Mouse (Mus musculus) stomach, embryonic 16.5 days (tissue): ENCODE data around the gene Mum1. TPM values are rescaled to one million over a fixed set of nuclear protein-coding genes. Genes with fewer than 3 reads are reported as not detected.
"Not testable (repeated sequence)": the region's sequence is repeated elsewhere in the genome, so short reads cannot be mapped to it uniquely, and the experiment has no call there.

Experiments used
- ATAC-seq: fragments of 200-750 bp; cut with Nextera tagmentation; 2 replicates; pipeline ENCODE4 v1.8.0; 2017; ENCODE audit warnings: moderate number of reproducible peaks, moderate TSS enrichment; ENCODE audit not compliant: insufficient read depth, low FRiP score
- H3K27ac ChIP-seq: fragments of 300-500 bp; sonication (generic); 2 replicates; pipeline ENCODE4 v1.5.1; 2014; ENCODE audit warnings: low read length
- H3K27me3 ChIP-seq: fragments of 300-500 bp; sonication (generic); 2 replicates; pipeline ENCODE4 v1.6.1; 2014; ENCODE audit warnings: low read length, control low read depth, mixed read lengths; ENCODE audit not compliant: control insufficient read depth, insufficient read depth
- H3K36me3 ChIP-seq: fragments of 300-500 bp; sonication (generic); 2 replicates; pipeline ENCODE4 v1.6.1; 2014; ENCODE audit warnings: low read length; ENCODE audit not compliant: control insufficient read depth, insufficient read depth
- H3K4me1 ChIP-seq: fragments of 300-500 bp; sonication (generic); 2 replicates; pipeline ENCODE4 v1.6.1; 2014; ENCODE audit warnings: low read length, control low read depth, mixed read lengths; ENCODE audit not compliant: control insufficient read depth, insufficient read depth
- H3K4me2 ChIP-seq: fragments of 300-500 bp; sonication (generic); 2 replicates; pipeline ENCODE4 v1.6.1; 2014; ENCODE audit warnings: low read depth, low read length, mixed read lengths
- H3K4me3 ChIP-seq: fragments of 300-500 bp; sonication (generic); replicated peaks from 2 replicates; pipeline ENCODE4 v1.5.1; 2014; ENCODE audit warnings: mild to moderate bottlenecking, low read length
- H3K9ac ChIP-seq: fragments of 300-500 bp; sonication (generic); 2 replicates; pipeline ENCODE4 v1.6.1; 2014; ENCODE audit warnings: low read length
- H3K9me3 ChIP-seq: fragments of 300-500 bp; sonication (generic); replicated peaks from 2 replicates; pipeline ENCODE4 v1.6.1; 2016; ENCODE audit warnings: low read length, control low read depth; ENCODE audit not compliant: control insufficient read depth
- WGBS: fragments of 180-500 bp; shearing (Covaris S2); extraction: QIAGEN DNeasy Blood & Tissue Kit; methylation state at CpG from one replicate; pipeline ENCODE4 v1.1.7; 2014; 5-methylcytosine and 5-hydroxymethylcytosine counted together
- polyA plus RNA-seq: library from polyadenylated mRNA; unstranded; fragments of >200 nt; fragmentation: Nextera tagmentation; extraction: Ambion mirVana; gene quantifications from 2 replicates; pipeline ENCODE4 v1.2.1, GENCODE M21; 2015

Gene Mum1
- polyA plus RNA-seq, 1 experiment from 2014 or later = 51.6 TPM

GRCm38 (mm10) chr10:80223137-80223536 lies 3.1 kb upstream of the Mum1 start:
- not testable (repeated sequence) for H3K9me3 ChIP-seq, H3K36me3 ChIP-seq, H3K27ac ChIP-seq, H3K4me2 ChIP-seq, H3K4me3 ChIP-seq, H3K27me3 ChIP-seq, H3K9ac ChIP-seq, ATAC-seq
- 79% methylated on average over 2 of the region's 2 CpGs for WGBS
- H3K4me1 ChIP-seq = peaks cover 18% of the 10 kb centered on the region

DNA sequence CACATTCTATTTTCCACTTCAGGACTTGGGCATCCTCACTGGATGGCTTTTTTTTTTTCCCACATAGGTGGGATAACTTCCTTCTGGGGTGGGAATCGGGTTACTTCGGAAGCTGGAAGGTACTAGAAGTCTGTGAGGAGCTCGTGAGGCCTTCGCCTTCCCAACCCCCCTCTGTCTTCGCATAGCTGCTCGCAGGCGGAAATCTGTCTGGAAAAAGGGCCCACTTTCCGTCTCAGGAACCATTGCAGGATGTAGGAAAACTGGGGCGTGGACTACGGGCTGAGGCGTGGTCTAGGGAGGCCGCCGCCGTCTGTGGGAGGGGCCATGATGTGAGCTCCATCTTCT lies 191 bp upstream of the Mum1 start:
- under 1% methylated on average over 14 of the region's 14 CpGs for WGBS
- H3K27ac ChIP-seq = peak overlapping the region; percentile 95
- peak overlapping the region; percentile 86 for H3K4me3 ChIP-seq
- peaks cover 16% of the 10 kb centered on the region for H3K36me3 ChIP-seq
- H3K9ac ChIP-seq = peak overlapping the region; percentile 74
- no peaks in the 10 kb centered on the region for H3K27me3 ChIP-seq
- no peak for ATAC-seq
- H3K4me1 ChIP-seq = peaks cover 25% of the 10 kb centered on the region
- H3K4me2 ChIP-seq = peak overlapping the region; percentile 55
- no peaks in the 10 kb centered on the region for H3K9me3 ChIP-seq

- Histone ChIP-seq H3K4me1 (peaks cover 25% of the 10 kb centered on the region), H3K4me3 (peak overlapping the region; percentile 86), H3K4me2 (peak overlapping the region; percentile 79), H3K36me3 (peaks cover 16% of the 10 kb centered on the region), H3K9ac (peak overlapping the region; percentile 96), H3K27ac (peak overlapping the region; percentile 92), H3K9me3 (no peaks in the 10 kb centered on the region), H3K27me3 (no peaks in the 10 kb centered on the region)
- ATAC-seq = no peak
- 3% methylated on average over 10 of the region's 10 CpGs for WGBS
These were observed 919 bp downstream of the Mum1 start for GRCm38 (mm10) chr10:80227166-80227539.

DNA sequence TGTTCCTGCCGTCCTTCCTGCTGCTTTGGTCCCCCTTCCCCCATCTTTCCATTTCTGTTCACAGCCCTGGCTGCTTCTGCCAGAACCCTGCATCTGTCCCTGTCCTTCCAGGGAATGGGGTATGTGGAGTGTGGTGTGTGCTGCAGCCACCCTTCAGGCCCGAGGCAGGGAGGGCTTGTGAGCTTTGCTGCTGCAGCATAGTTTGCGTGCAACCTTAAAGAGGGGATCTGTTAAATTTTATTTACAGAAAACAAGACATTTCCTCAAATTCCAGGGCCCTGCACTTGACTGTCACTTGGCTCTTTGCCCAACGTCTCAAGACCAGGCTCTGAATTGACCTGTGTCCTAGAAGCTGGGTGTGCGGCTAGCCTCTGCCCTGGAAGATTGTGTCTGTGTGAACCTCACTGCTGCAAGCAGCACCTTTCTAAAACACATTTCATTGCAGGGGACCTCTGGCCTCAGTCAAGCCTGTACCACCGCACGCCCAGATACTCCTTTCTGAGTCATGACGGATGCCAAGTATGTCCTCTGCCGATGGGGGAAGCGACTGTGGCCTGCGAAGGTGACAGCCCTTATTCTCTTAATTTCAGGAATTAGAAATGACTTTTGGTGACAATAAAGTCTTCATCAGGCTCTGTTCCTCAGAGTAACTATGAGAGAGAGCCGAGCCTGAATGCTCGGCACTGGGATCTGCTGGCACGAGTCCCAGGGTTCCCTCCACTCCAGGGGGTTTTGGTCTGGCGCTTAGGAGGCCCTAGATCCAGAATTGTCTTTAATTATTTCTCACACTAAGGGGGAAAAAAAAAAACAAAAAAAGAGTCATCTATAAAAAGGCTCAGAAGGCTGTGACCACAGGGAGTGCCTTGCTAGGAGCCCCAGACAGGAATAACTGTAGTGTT lies 1.9 kb downstream of the Mum1 start:
- peaks cover 30% of the 10 kb centered on the region for H3K4me1 ChIP-seq
- H3K4me3 ChIP-seq = peak overlapping the region; percentile 86
- H3K27ac ChIP-seq = peak overlapping the region; percentile 92; the same call in 1 of the 2 replicates
- H3K4me2 ChIP-seq = peak overlapping the region; percentile 79
- peaks cover 24% of the 10 kb centered on the region for H3K36me3 ChIP-seq
- H3K27me3 ChIP-seq = no peaks in the 10 kb centered on the region
- H3K9ac ChIP-seq = peak overlapping the region; percentile 96
- no peak for ATAC-seq
- WGBS = 46% methylated on average over 15 of the region's 15 CpGs
- H3K9me3 ChIP-seq = no peaks in the 10 kb centered on the region

- Histone ChIP-seq H3K9ac (no peak overlapping the region), H3K4me1 (peaks cover 7% of the 10 kb centered on the region; the same call in 1 of the 2 replicates), H3K36me3 (peaks cover 28% of the 10 kb centered on the region), H3K4me2 (no peak overlapping the region), H3K27me3 (no peaks in the 10 kb centered on the region), H3K4me3 (no peak overlapping the region), H3K9me3 (no peaks in the 10 kb centered on the region), H3K27ac (no peak overlapping the region)
- 93% methylated on average over 13 of the region's 13 CpGs for WGBS
- ATAC-seq = no peak
These were observed 10.1 kb downstream of the Mum1 start for GRCm38 (mm10) chr10:80236145-80236825.

DNA sequence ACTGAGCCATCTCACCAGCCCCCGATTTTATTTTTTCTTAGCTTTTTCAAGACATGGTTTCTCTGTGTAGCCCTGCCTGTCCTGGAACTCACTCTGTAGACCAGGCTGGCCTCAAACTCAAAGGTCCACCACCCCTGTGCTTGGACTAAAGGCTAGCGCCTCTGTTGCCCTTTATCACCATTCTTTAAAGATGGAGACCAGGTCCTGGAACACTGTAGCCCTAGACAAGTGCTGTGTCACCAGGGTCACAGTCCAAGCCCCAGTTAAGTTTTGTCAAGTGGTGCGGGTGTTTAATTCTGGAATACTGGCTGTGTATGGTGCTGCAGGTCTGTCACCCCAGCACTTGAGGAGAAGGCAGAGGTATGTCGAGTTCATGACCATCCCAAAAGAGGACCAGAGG lies 10.8 kb downstream of the Mum1 start:
- Histone ChIP-seq H3K27me3 (no peaks in the 10 kb centered on the region), H3K4me2 (no peak overlapping the region), H3K27ac (no peak overlapping the region), H3K4me1 (peaks cover 7% of the 10 kb centered on the region; the same call in 1 of the 2 replicates), H3K4me3 (no peak overlapping the region), H3K9ac (no peak overlapping the region), H3K9me3 (no peaks in the 10 kb centered on the region), H3K36me3 (peaks cover 34% of the 10 kb centered on the region)
- 95% methylated on average over 4 of the region's 4 CpGs for whole genome bisulfite sequencing
- ATAC-seq = no peak

GRCm38 (mm10) chr10:80238306-80238705 lies 12.1 kb downstream of the Mum1 start:
- H3K27me3 ChIP-seq = no peaks in the 10 kb centered on the region
- 96% methylated on average over 3 of the region's 3 CpGs for WGBS
- ATAC-seq = no peak

GRCm38 (mm10) chr10:80239791-80240190 lies 13.6 kb downstream of the Mum1 start:
- Histone ChIP-seq H3K27ac (no peak overlapping the region), H3K4me3 (no peak overlapping the region), H3K27me3 (no peaks in the 10 kb centered on the region), H3K9me3 (no peaks in the 10 kb centered on the region), H3K9ac (no peak overlapping the region), H3K4me1 (no peaks in the 10 kb centered on the region), H3K36me3 (peaks cover 41% of the 10 kb centered on the region), H3K4me2 (no peak overlapping the region)
- 88% methylated on average over 6 of the region's 6 CpGs for WGBS
- no peak for ATAC-seq

More at GRCm38 (mm10) chr10:80238306-80238705, 12.1 kb downstream of the Mum1 start:
- Histone ChIP-seq H3K9me3 (no peaks in the 10 kb centered on the region), H3K4me3 (no peak overlapping the region), H3K36me3 (peaks cover 38% of the 10 kb centered on the region), H3K4me1 (no peaks in the 10 kb centered on the region), H3K9ac (no peak overlapping the region), H3K4me2 (no peak overlapping the region), H3K27ac (no peak overlapping the region)

GRCm38 (mm10) chr10:80242088-80242487 lies 15.9 kb downstream of the Mum1 start:
- Histone ChIP-seq H3K27me3 (no peaks in the 10 kb centered on the region), H3K4me1 (peaks cover 3% of the 10 kb centered on the region; the same call in 1 of the 2 replicates), H3K4me3 (no peak overlapping the region), H3K4me2 (no peak overlapping the region), H3K9ac (no peak overlapping the region), H3K36me3 (peaks cover 34% of the 10 kb centered on the region), H3K9me3 (no peaks in the 10 kb centered on the region), H3K27ac (no peak overlapping the region)
- WGBS = 60% methylated on average over 9 of the region's 9 CpGs
- ATAC-seq = no peak
